Mouse (Mus musculus): ENCODE results near the gene Psmb9. TPM values are rescaled to one million over a fixed set of nuclear protein-coding genes. Genes with fewer than 3 reads are reported as not detected.

Psmb9 gene
- total and polyA plus RNA-seq, 3 experiments: 12.1 to 45.1 (median 20.6) TPM

GRCm38 (mm10) chr17:34205746-34206176 is 18.2 kb upstream of the Psmb9 start:
- DNase-seq: peak; percentile 40

GRCm38 (mm10) chr17:34205021-34205745 is 17.6 kb upstream of the Psmb9 start:
- DNase-seq: peak; percentile 52

- peak; percentile 92 for DNase-seq
Measured at GRCm38 (mm10) chr17:34204303-34205010, 16.9 kb upstream of the Psmb9 start.

GRCm38 (mm10) chr17:34203444-34203843 is 15.9 kb upstream of the Psmb9 start, which contains the start of gene Tap2:
TSS of gene Tap2 (plus strand) at chr17:34203527.
- no peak for DNase-seq

GRCm38 (mm10) chr17:34202760-34203442 is 15.3 kb upstream of the Psmb9 start:
- DNase-seq: no peak

GRCm38 (mm10) chr17:34201506-34202055 is 14.0 kb upstream of the Psmb9 start:
- no peak for DNase-seq

GRCm38 (mm10) chr17:34200772-34201505 is 13.4 kb upstream of the Psmb9 start:
- no peak for DNase-seq

GRCm38 (mm10) chr17:34200047-34200446 is 12.5 kb upstream of the Psmb9 start:
- DNase-seq: no peak

- no peak for DNase-seq
Measured at GRCm38 (mm10) chr17:34199050-34199619, 11.6 kb upstream of the Psmb9 start.

- DNase-seq: no peak
Measured at GRCm38 (mm10) chr17:34198521-34198912, 11.0 kb upstream of the Psmb9 start.

GRCm38 (mm10) chr17:34197904-34198520 is 10.4 kb upstream of the Psmb9 start:
- peak; percentile 76 for DNase-seq

- DNase-seq: peak; percentile 94
Measured at GRCm38 (mm10) chr17:34196941-34197894, 9.7 kb upstream of the Psmb9 start, which contains the start of gene Psmb8. TSS of gene Psmb8 (plus strand) at chr17:34197721.

- no peak for DNase-seq
Measured at GRCm38 (mm10) chr17:34196491-34196890, 8.9 kb upstream of the Psmb9 start.

GRCm38 (mm10) chr17:34194723-34195122 is 7.2 kb upstream of the Psmb9 start:
- DNase-seq: peak; percentile 53

GRCm38 (mm10) chr17:34193468-34193867 is 5.9 kb upstream of the Psmb9 start:
- DNase-seq: no peak

- DNase-seq: no peak
Measured at GRCm38 (mm10) chr17:34192852-34193251, 5.3 kb upstream of the Psmb9 start.

- DNase-seq: no peak
Measured at GRCm38 (mm10) chr17:34188986-34189385, 1.4 kb upstream of the Psmb9 start.

- DNase-seq: peak; percentile 74
Measured at GRCm38 (mm10) chr17:34188010-34188409, 446 bp upstream of the Psmb9 start.

- DNase-seq: no peak
Measured at GRCm38 (mm10) chr17:34186885-34187260, 691 bp downstream of the Psmb9 start.

GRCm38 (mm10) chr17:34185526-34185925 is 2.0 kb downstream of the Psmb9 start:
- no peak for DNase-seq
